Mouse (Mus musculus): Measurements from ENCODE around the gene Atxn3. TPM values are rescaled to one million over a fixed set of nuclear protein-coding genes. Genes with fewer than 3 reads are reported as not detected.
A peak's percentile ranks its signal among the peaks of the same experiment; 100 is the strongest.
"Not testable (repeated sequence)": the region's sequence is repeated elsewhere in the genome, so short reads cannot be mapped to it uniquely, and the experiment has no call there.

Atxn3 gene
- total RNA-seq, 2 experiments from 2014 or later = 10.5 to 15.7 TPM

DNA sequence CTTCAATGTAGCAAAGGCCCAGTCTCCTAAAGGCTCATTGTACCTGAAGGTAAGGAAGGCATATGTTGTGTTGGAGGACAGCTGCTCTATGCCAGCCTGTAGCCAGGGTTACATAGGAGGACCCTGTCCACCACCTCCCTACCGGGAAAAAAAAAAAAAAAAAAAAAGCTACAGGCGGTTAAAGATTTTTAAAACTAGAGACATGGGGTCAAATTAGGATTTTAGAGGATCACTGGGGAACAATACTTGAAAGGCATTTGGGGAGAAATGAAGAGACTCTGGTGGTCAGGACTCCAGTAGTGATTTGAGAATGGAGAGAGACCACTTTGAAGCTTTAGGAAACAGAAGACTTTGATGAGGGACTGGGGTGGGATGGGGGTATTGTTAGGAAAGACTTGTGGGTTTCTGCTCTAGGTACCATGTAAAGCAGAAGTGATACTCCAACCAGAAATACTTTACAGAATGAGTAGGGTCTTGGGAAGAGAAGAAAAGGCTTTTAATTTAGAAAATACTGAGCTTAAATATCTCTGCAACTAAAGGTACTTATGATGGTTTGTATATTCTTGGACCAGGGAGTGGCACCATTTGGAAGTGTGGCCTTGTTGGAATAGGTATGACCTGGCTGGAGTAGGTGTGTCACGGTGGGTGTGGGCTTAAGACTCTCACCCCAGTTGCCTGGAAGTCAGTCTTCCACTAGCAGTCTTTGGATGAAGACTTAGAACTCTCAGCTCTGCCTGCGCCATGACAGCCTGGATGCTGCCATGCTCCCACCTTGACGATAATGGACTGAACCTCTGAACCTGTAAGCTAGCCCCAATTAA, 1.1 kb upstream of the Atxn3 start:
- not testable (repeated sequence) for ATAC-seq (replicated peaks; ENCODE audit: low FRiP score, poor library complexity, severe bottlenecking)

DNA sequence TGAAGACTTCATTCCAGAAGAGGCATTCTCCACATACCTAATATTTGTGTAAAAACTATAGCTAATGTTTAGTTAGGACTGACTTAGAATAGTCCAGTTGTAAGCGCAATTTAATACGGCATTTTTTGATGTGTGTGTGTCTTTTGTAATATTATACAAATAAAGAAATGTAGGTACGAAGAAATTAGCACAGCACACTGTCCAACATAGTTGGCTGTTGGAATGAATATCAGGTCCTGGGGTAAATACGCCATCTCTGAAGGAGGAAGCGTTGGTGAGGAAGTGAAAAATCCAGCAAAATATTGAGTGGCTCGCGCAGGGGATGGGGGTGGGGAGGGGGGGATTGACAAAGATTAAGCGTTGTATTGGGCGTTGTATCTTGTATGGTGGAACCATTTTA, 510 bp upstream of the Atxn3 start:
- peak; percentile 35 for ATAC-seq (replicated peaks; ENCODE audit: low FRiP score, poor library complexity, severe bottlenecking)

DNA sequence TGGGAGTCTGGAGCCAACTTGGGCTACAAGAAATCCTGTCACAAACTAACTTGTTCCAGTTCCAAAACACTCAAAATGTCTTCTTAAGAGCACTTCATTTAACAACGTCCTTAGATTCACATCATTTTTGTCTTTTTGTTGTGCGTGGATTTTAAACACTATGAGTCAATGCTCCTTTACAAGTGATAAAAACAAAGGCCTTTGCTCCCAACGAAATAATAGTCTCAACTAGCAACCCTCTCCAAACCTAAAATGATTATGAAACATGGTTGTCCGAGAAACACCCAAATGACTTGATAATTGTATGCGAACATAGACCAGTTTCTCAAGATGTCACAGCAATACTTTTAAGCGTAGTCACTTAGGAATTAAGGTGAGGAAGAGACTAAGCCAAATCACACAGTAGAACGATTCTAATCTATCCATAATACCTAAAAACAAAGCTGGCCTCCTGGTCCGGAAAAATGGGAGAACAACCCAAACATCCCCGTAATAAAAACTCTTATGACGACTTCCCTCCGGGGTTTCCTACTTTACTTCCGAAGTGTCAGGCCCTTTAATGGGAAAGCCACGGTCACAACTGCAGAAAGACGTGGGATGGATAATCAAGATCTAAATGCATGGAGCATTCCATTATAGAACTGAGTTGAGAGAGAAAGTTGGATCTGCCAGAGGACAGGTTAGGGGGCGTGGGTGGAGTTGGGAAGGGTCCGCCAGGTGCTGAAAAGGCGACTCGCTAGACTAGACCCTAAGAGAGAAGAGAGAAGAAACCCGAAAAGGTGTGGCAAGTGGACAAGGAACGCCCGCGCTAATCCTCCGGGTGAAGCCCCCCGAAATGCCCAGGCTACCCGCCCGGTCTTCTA, 736 bp downstream of the Atxn3 start:
- ATAC-seq (replicated peaks; ENCODE audit: low FRiP score, poor library complexity, severe bottlenecking) = peak; percentile 8; the same call in 1 of the 2 replicates

DNA sequence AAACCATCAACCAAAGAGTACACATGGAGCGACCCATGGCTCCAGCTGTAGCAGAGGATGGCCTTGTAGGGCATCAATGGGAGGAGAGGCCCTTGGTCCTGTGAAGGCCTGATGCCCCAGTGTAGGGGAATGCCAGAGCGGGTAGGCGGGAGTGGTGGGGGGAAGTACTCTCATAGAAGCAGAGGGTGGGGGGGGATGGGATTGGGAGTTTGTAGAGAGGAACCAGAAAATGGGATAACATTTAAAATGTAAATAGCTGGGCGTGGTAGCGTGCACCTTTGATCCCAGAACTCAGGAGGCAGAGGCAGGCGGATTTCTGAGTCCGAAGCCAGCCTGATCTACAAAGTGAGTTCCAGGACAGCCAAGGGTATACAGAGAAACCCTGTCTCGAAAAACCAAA, 2.2 kb downstream of the Atxn3 start:
- ATAC-seq (replicated peaks; ENCODE audit: low FRiP score, poor library complexity, severe bottlenecking) = not testable (repeated sequence)

DNA sequence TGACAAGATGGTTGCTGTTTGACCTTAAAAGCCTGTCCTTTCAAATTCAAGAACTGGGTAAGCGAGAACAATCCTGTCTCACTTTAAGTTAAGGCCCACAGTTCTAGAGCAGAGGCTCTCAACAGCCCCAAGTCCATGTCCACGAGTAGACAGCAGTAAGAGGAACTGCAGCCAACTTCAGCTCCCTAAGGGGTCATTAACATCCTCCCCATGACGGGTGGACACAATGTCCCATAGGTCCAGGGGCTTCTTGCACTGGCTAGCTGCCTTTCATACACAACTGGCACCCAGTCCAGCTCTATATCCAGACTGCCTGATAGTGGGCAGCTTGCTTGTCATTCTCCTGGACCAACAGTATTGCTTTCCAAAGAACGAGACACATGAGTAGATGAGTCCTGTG, 9.2 kb downstream of the Atxn3 start:
- ATAC-seq (replicated peaks; ENCODE audit: low FRiP score, poor library complexity, severe bottlenecking) = 0 out of 2 replicates have a peak, but pooled peaks have one; percentile 14

DNA sequence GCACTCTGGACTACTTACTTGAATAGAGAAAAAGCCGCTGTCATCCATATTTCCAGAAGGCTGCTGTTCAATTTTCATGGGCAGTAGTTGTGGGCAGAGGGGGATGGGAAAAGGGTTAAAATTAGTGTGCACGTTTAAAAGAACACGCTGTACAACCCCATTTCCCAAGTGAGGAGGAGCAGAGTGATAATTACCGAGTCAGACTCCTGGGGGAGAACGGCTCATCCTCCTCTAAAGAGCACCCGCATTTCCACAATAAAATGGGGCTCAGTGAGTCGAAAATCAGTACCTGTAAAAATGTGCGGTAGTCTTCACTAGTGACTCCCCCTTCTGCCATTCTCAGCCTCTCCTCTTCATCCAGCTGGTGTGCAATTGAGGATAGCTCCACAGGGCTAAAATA, 10.1 kb downstream of the Atxn3 start:
- ATAC-seq (replicated peaks; ENCODE audit: low FRiP score, poor library complexity, severe bottlenecking) = no peak

DNA sequence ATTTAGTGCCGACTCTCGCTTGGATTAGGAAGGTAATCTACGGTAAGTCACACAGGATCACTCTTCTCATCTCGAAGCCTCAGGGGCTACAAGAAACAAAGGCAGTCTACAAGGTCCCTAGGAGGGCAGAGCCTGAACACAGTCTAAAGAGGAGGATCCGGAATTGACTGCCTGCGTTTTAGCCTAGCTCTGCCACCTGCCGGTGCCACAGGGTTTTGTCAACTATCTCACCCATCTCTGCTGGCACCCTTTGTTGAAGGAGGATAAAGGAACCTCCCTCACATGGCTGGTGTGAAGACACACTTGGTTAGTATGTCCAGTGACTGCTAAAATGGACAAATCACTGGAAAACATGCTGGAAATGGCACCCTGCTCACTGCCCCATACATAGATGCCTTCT, 20.5 kb downstream of the Atxn3 start:
- ATAC-seq (replicated peaks; ENCODE audit: low FRiP score, poor library complexity, severe bottlenecking) = no peak

DNA sequence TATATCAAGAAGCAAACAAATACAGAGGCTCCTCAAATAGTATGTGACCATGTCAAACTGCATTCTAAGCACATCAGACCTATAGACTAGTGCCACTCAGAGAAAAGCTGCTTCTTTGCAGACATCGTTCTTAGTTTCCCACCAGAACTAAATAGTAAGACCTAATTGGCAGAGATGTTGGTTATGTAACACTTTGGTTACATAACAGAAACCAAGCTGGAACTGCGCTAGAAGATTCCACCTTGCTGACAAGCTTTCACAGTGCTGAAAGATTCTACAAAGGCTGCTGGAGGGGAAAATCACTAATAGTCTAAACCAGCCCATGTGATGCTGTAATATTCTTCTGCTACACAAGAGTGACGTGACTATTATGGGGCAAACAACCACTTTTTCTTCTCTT, 22.8 kb downstream of the Atxn3 start:
- no peak for ATAC-seq (replicated peaks; ENCODE audit: low FRiP score, poor library complexity, severe bottlenecking)

DNA sequence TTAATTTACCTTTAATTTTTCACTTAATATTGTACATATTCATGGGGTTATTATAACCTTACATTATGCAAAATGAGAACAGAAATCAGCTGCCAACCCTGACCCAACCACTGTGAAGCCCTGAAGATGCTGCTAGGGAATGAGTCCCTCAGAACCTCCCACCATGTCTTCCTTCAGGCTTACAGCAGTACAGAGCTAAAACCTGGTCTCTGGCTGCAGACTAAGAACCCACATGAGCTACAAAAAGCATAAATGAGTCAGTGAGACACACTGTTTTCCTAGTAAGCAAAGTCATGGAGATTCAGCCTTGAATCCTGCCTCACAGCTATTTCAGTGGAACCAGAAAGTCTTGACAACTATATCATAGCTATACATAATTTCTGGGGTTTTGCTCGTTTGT, 29.6 kb downstream of the Atxn3 start:
- no peak for ATAC-seq (replicated peaks; ENCODE audit: low FRiP score, poor library complexity, severe bottlenecking)

DNA sequence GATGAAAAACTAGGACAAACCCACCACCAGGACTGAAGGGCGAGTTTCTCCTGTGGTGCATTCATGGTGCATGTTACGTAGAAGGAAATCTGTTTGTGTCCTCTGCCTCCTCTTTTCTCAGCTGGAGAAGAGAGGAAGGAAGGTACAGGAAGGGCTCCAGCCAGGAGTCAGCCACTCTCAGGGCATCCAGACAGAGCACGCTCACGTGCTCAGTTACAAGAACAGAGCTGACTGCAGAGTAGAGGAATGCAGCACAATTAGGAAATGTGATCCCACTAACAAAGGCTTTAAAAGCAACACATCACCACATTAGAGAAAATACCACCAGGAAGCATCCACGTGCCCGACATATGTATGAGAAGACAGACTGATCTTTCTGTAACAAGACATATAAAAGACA, 35.7 kb downstream of the Atxn3 start:
- ATAC-seq (replicated peaks; ENCODE audit: low FRiP score, poor library complexity, severe bottlenecking) = no peak

DNA sequence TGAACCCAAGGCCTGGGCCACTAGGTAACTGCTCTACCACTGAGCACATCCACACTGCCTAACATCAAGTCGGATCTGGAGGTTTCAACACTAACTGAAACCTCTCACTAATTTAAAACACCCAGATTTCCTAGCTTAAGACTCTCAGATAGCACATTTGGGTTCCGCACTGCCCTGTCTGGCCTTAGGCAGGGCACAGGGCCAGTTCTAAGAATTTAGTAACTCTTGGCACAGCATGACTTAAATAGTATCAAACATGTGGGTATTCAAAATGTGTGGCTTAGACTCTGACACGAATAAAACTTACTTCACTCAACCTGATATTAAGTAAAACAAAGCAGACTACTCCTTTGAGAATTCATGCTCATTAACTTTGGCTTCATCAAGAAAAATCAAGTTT, 38.2 kb downstream of the Atxn3 start:
- ATAC-seq (replicated peaks; ENCODE audit: low FRiP score, poor library complexity, severe bottlenecking) = no peak

DNA sequence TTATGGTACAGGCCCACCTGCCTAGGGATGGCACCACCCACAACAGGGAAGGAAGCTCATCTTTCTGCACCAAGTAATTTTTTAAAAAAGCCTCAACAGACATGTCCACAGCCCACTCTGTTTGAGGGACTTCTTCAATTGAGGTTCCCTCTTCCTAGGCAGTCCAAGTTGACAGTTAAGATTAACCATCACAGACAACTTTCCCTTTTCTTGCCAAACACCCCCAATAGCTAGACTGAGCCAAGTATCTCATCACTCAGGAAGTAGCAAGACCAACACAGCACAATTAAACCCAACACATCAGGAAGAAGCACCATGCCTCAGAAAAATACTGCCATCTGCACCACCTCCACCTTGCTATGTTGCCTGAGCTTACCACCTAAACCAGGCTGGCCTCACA, 40.9 kb downstream of the Atxn3 start:
- no peak for ATAC-seq (replicated peaks; ENCODE audit: low FRiP score, poor library complexity, severe bottlenecking)

DNA sequence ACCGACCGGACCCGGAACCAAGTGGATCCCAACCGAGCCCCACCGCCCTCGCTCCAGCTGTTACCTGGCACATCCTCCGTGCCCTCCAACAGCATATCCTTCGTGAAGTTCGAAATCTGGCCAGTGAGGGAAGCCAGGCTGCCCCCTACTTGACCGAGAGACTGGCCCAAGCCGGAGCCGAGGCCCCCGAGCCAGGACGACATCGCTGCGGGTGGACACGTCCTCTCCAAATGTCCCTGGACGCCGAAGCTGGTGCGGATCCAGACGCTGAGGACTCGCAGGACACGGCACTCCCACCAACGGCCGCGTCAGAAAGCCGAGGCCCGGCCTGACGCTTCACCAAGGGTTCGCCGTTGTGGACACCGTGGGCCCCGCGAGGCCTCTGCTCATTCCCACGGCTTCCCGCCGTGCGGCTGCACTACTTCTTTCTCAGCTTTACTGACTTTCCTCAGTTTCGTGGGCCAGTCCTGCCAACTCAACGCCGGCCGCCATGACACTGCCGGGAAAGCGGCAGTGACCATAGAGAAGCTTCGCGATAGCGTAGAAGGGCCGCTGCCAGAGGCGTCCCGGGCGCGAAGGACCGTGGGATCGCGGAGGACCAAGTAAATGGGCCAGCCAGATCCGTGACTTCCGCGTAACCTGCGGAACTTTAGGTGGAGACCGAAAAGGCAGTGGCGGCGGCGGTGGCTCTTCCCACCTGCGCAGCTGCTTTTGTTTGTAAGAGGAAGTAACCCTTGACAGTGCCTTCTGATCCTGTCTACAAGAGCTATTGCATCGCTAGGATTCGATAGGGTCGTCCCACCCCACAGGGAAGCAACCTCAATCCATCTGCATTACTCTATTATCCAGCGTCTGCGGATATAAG, 45.2 kb downstream of the Atxn3 start, which contains the start of gene Trip11:
TSS of gene Trip11 (minus strand) at position 642 of the 865 bp plus-strand sequence.
- ATAC-seq (replicated peaks; ENCODE audit: low FRiP score, poor library complexity, severe bottlenecking) = peak; percentile 98

DNA sequence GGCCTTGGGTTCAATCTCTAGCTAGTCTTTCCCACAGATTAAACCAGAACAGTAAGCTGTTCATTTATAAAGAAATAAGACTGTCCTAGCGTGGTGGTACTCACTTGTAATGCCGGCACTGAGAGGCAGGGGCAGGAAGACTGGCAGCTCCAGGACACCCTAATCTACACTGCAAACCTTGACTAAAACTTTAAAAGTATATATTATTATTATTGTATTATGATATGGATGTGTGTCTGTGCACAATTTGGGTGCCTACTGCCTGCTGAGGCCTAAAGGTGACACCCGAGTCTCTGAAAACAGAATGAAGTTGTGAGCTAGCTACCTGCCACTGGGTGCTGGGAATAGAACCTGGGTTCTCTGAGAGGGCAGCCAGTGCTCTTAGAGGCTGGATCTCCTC, 46.7 kb downstream of the Atxn3 start:
- no peak for ATAC-seq (replicated peaks; ENCODE audit: low FRiP score, poor library complexity, severe bottlenecking)

DNA sequence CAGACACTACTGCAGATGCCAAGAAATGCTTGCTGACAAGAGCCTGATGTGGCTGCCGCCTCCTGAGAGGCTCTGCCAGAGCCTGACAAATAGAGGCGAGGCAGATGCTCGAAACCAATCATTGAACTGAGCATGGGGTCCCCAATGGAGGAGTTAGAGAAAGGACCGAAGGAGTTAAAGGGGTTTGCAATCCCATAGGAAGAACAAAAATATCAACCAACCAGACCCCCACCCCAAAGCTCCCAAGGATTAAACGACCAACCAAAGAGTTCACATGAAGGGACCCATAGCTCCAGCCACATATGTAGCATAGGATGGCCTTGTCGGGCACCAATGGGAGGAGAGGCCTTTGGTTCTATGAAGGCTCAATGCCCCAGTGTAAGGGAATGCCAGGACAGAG, 47.7 kb downstream of the Atxn3 start:
- ATAC-seq (replicated peaks; ENCODE audit: low FRiP score, poor library complexity, severe bottlenecking) = no peak

DNA sequence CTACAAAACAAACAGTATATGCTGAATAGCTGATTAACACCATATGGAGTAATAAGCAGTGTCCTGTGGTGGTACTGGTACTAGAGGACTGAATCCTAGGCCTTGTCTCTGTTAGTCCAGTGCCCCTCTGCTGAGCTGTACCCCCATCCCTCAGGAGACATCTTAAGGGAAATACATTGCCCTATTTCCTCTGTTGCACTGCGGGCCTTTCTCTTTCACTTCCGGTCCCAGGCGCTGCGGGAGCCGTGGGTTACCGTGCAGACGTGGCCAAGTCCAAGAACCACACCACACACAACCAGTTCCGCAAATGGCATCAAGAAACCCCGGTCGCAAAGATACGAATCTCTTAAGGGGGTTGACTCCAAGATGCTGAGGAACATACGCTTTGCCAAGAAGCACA, 52.2 kb downstream of the Atxn3 start:
- ATAC-seq (replicated peaks; ENCODE audit: low FRiP score, poor library complexity, severe bottlenecking) = no peak

DNA sequence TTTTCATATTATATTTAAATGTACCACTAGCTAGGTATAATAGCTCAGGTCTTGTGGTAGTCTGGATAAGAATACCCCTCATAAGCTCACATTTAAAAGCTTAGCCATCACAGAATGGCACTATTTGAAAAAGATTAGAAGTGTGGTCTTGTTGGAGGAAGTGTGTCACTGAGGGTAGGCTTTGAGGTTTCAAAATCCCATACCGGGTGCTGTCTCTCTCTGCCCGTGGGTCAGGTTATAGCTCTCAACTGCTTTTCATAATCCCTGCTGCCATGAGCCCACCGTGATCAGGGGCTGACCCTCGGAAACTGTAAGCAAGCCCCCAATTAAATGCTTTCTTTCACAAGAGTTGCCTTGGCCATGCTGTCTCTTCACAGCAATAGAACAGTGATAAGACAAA, 53.1 kb downstream of the Atxn3 start:
- no peak for ATAC-seq (replicated peaks; ENCODE audit: low FRiP score, poor library complexity, severe bottlenecking)

DNA sequence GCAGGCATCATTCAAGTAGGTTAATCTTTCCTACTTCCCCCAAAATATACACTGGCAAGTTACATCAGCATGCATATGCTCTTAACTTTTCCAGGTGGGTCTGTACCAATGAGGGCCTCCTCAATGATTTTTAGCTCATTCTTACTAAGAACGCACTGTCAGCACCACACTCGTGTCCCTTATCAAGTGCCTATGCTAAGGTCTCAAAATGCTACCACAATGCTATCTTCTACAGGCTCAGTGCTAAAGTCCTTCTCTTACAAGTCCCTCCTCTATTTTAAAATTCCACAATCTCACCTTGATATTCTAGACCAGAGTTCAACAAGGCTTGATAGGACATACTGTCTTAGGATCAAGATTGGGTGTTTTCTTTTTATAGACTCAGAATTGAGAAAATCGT, 53.9 kb downstream of the Atxn3 start:
- ATAC-seq (replicated peaks; ENCODE audit: low FRiP score, poor library complexity, severe bottlenecking) = no peak

DNA sequence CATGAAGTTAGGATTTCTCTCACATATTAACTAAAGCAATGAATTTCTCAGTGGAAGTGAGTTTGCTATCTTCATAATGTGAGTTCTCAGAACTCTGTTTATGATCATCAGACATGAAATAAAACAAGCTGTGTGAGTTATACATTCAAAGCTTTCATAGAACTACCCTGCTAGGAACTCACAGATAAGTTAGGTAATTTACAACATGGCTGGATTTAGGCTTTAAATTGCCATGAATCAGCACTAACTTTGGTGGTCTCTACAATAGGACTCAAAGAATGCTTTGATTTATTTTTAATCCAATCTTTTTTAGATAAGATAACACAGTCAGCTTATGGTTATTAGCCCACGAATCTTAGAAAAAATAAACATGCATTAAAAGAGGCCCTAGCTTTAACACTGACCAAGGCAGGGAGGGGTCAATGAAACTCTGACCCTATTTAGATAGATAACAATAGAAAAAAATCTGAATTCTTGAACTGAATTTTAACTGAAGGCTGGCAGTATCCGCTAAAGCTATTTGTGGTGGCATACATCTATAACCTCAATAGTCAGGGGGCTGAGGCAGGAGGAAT, 58.3 kb downstream of the Atxn3 start:
- ATAC-seq (replicated peaks; ENCODE audit: low FRiP score, poor library complexity, severe bottlenecking) = no peak

DNA sequence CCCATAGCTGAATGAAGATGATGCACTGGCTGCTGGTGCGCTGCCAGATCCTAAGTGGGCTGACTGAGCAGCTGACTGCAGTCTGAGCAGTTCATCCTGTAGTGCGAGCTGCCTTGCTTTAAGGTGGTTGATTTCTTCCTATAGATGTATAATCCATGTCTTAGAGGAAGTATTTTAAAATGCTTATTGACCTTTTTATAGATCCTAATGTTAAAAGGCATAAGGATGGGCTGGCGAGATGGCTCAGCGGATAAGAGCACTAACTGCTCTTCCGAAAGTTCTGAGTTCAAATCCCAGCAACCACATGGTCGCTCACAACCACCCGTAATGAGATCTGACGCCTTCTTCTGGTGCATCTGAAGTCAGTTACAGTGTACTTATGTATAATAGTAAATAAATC, 59.1 kb downstream of the Atxn3 start:
- no peak for ATAC-seq (replicated peaks; ENCODE audit: low FRiP score, poor library complexity, severe bottlenecking)
